Mouse (Mus musculus): ENCODE data around the gene Gm14214. TPM values are rescaled to one million over a fixed set of nuclear protein-coding genes. Genes with fewer than 3 reads are reported as not detected.

Gene Gm14214
- polyA plus RNA-seq, 1 experiment from 2014 or later = not detected

GRCm38 (mm10) chr2:154748383-154748782 lies 21.4 kb downstream of the Gm14214 start:
- no peak for DNase-seq (ENCODE audit: low spot score)
- Histone ChIP-seq H3K4me3 (ENCODE audit: low read depth, low read length) (no peak overlapping the region), H3K9me3 (ENCODE audit: control insufficient read depth, low read length) (no peaks in the 10 kb centered on the region), H3K4me1 (ENCODE audit: control insufficient read depth, insufficient read depth, low read length) (peaks cover 18% of the 10 kb centered on the region), H3K4me2 (ENCODE audit: low read depth, low read length) (no peak overlapping the region), H3K27ac (replicated peaks; ENCODE audit: low read depth, low read length) (no peak overlapping the region), H3K9ac (ENCODE audit: low read depth, low read length) (no peak overlapping the region), H3K27me3 (replicated peaks; ENCODE audit: control insufficient read depth, insufficient read depth, low read length) (no peaks in the 10 kb centered on the region), H3K36me3 (ENCODE audit: control insufficient read depth, insufficient read depth, low read length) (no peaks in the 10 kb centered on the region)
- no peak for ATAC-seq (ENCODE audit: low read depth)
- WGBS = 86% methylated on average over 2 of the region's 2 CpGs

DNA sequence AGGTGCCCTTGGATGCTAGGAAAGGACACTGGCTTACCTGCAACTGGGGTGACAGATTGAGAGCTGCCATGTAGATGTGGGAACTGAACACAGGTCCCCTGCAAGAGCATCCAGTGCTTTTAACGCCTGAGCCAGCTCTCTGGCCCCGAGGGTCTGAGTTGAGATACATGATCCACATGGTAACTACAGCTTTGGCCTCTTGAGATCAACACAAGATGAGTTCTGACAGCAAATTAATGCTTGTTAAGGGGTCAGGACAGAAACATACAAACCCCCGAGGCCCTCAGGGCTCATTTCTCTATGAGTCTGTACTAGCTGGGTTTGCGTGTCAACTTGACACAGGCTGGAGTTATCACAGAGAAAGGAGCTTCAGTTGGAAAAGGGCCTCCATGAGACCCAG lies 25.9 kb downstream of the Gm14214 start:
- H3K36me3 ChIP-seq (ENCODE audit: control insufficient read depth, insufficient read depth, low read length) = no peaks in the 10 kb centered on the region
- H3K4me1 ChIP-seq (ENCODE audit: control insufficient read depth, insufficient read depth, low read length) = peaks cover 7% of the 10 kb centered on the region
- DNase-seq (ENCODE audit: low spot score) (no peak), ATAC-seq (ENCODE audit: low read depth) (no peak)
- H3K27me3 ChIP-seq (replicated peaks; ENCODE audit: control insufficient read depth, insufficient read depth, low read length) = no peaks in the 10 kb centered on the region
- no peak overlapping the region for H3K9ac ChIP-seq (ENCODE audit: low read depth, low read length)
- H3K4me3 ChIP-seq (ENCODE audit: low read depth, low read length) = no peak overlapping the region
- H3K9me3 ChIP-seq (ENCODE audit: control insufficient read depth, low read length) = no peaks in the 10 kb centered on the region
- H3K27ac ChIP-seq (replicated peaks; ENCODE audit: low read depth, low read length) = no peak overlapping the region
- 28% methylated on average over 4 of the region's 4 CpGs for WGBS
- no peak overlapping the region for H3K4me2 ChIP-seq (ENCODE audit: low read depth, low read length)

GRCm38 (mm10) chr2:154742911-154743819 lies 26.7 kb downstream of the Gm14214 start:
- Histone ChIP-seq H3K9me3 (ENCODE audit: control insufficient read depth, low read length) (no peaks in the 10 kb centered on the region), H3K27me3 (replicated peaks; ENCODE audit: control insufficient read depth, insufficient read depth, low read length) (no peaks in the 10 kb centered on the region), H3K9ac (ENCODE audit: low read depth, low read length) (no peak overlapping the region), H3K4me3 (ENCODE audit: low read depth, low read length) (no peak overlapping the region), H3K4me1 (ENCODE audit: control insufficient read depth, insufficient read depth, low read length) (peaks cover 3% of the 10 kb centered on the region; the same call in 1 of the 2 replicates), H3K27ac (replicated peaks; ENCODE audit: low read depth, low read length) (no peak overlapping the region), H3K4me2 (ENCODE audit: low read depth, low read length) (no peak overlapping the region), H3K36me3 (ENCODE audit: control insufficient read depth, insufficient read depth, low read length) (no peaks in the 10 kb centered on the region)
- DNase-seq (ENCODE audit: low spot score) (no peak), ATAC-seq (ENCODE audit: low read depth) (no peak)
- 42% methylated on average over 10 of the region's 10 CpGs for WGBS

DNA sequence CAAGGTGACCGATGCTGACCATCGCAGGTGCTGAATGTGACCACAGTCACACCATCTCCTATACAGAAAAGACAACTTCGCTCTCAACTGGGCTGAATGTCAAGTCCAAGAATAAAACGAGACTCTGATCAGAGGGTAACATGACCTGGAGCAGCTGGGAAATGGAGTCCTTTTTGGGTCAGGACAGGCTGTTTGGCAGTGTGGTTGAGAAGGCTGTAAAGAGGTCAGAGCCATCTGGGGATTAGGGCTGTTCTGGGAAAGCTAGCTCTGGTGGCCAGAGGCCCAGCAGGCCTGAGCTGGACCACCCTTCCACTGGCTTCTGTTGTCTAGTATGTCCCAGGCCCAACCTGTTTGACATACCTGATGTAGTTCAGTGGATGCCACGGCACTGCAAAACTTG lies 31.2 kb downstream of the Gm14214 start:
- ATAC-seq (ENCODE audit: low read depth) (no peak), DNase-seq (ENCODE audit: low spot score) (no peak)
- no peaks in the 10 kb centered on the region for H3K4me1 ChIP-seq (ENCODE audit: control insufficient read depth, insufficient read depth, low read length)
- 82% methylated on average over 5 of the region's 5 CpGs for WGBS
- no peaks in the 10 kb centered on the region for H3K9me3 ChIP-seq (ENCODE audit: control insufficient read depth, low read length)
- H3K9ac ChIP-seq (ENCODE audit: low read depth, low read length) = no peak overlapping the region
- H3K4me2 ChIP-seq (ENCODE audit: low read depth, low read length) = no peak overlapping the region
- H3K27ac ChIP-seq (replicated peaks; ENCODE audit: low read depth, low read length) = no peak overlapping the region
- no peak overlapping the region for H3K4me3 ChIP-seq (ENCODE audit: low read depth, low read length)
- no peaks in the 10 kb centered on the region for H3K36me3 ChIP-seq (ENCODE audit: control insufficient read depth, insufficient read depth, low read length)
- H3K27me3 ChIP-seq (replicated peaks; ENCODE audit: control insufficient read depth, insufficient read depth, low read length) = no peaks in the 10 kb centered on the region

DNA sequence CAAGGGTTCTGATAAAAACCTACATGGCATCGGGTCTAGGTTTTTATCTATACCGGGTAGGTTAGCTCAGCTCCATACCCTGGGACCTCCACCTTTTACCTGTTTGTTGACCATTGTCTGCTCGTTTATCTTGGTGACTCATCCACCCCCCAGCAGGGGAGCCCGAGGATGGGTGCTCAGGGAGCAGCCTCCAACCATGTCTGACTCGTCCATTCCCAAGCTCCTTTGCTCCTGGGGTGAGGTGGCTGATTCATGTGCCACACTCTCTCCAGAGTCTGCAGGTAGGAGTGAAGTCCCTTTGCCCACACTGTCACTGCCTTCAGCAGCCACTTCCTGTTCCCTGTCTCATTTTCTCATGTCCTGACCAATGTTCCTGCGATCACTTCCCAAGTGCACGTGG lies 33.8 kb downstream of the Gm14214 start:
- ATAC-seq (ENCODE audit: low read depth) (no peak), DNase-seq (ENCODE audit: low spot score) (no peak)
- Histone ChIP-seq H3K27ac (replicated peaks; ENCODE audit: low read depth, low read length) (no peak overlapping the region), H3K9ac (ENCODE audit: low read depth, low read length) (no peak overlapping the region), H3K27me3 (replicated peaks; ENCODE audit: control insufficient read depth, insufficient read depth, low read length) (no peaks in the 10 kb centered on the region), H3K4me3 (ENCODE audit: low read depth, low read length) (no peak overlapping the region), H3K4me2 (ENCODE audit: low read depth, low read length) (no peak overlapping the region), H3K36me3 (ENCODE audit: control insufficient read depth, insufficient read depth, low read length) (no peaks in the 10 kb centered on the region), H3K4me1 (ENCODE audit: control insufficient read depth, insufficient read depth, low read length) (peaks cover 3% of the 10 kb centered on the region; the same call in 1 of the 2 replicates), H3K9me3 (ENCODE audit: control insufficient read depth, low read length) (no peaks in the 10 kb centered on the region)
- WGBS = 80% methylated on average over 7 of the region's 7 CpGs

DNA sequence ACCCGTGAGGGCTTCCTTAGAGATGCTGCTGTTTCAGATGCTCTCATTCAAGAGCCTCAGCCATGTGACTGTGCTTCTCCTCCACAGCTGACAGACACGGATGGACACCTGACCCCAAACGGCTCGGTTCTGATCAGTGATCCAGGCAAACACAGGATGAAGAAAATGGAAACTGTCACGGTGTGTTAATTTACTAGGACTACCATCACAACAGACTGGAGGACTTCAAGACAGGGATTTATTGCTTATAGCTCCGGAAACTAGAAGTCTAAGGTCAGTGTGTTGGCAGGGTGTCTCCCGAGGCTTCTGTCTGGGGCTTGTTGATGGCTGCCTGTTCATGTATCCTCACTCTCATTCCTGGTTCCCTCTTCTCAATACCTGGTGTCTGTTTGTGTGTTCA lies 34.4 kb downstream of the Gm14214 start:
- no peaks in the 10 kb centered on the region for H3K9me3 ChIP-seq (ENCODE audit: control insufficient read depth, low read length)
- H3K9ac ChIP-seq (ENCODE audit: low read depth, low read length) = no peak overlapping the region
- H3K27me3 ChIP-seq (replicated peaks; ENCODE audit: control insufficient read depth, insufficient read depth, low read length) = no peaks in the 10 kb centered on the region
- 61% methylated on average over 7 of the region's 7 CpGs for WGBS
- DNase-seq (ENCODE audit: low spot score) (no peak), ATAC-seq (ENCODE audit: low read depth) (no peak)
- no peaks in the 10 kb centered on the region for H3K36me3 ChIP-seq (ENCODE audit: control insufficient read depth, insufficient read depth, low read length)
- peaks cover 3% of the 10 kb centered on the region; the same call in 1 of the 2 replicates for H3K4me1 ChIP-seq (ENCODE audit: control insufficient read depth, insufficient read depth, low read length)
- H3K4me2 ChIP-seq (ENCODE audit: low read depth, low read length) = no peak overlapping the region
- H3K4me3 ChIP-seq (ENCODE audit: low read depth, low read length) = no peak overlapping the region
- no peak overlapping the region for H3K27ac ChIP-seq (replicated peaks; ENCODE audit: low read depth, low read length)

GRCm38 (mm10) chr2:154734977-154735376 lies 34.9 kb downstream of the Gm14214 start:
- 55% methylated on average over 9 of the region's 9 CpGs for WGBS
- H3K4me2 ChIP-seq (ENCODE audit: low read depth, low read length) = no peak overlapping the region
- DNase-seq (ENCODE audit: low spot score) (no peak), ATAC-seq (ENCODE audit: low read depth) (no peak)
- no peak overlapping the region for H3K27ac ChIP-seq (replicated peaks; ENCODE audit: low read depth, low read length)
- no peaks in the 10 kb centered on the region for H3K36me3 ChIP-seq (ENCODE audit: control insufficient read depth, insufficient read depth, low read length)
- H3K9me3 ChIP-seq (ENCODE audit: control insufficient read depth, low read length) = no peaks in the 10 kb centered on the region
- no peak overlapping the region for H3K4me3 ChIP-seq (ENCODE audit: low read depth, low read length)
- H3K4me1 ChIP-seq (ENCODE audit: control insufficient read depth, insufficient read depth, low read length) = peaks cover 3% of the 10 kb centered on the region; the same call in 1 of the 2 replicates
- H3K9ac ChIP-seq (ENCODE audit: low read depth, low read length) = no peak overlapping the region
- no peaks in the 10 kb centered on the region for H3K27me3 ChIP-seq (replicated peaks; ENCODE audit: control insufficient read depth, insufficient read depth, low read length)

GRCm38 (mm10) chr2:154732503-154733141 lies 37.2 kb downstream of the Gm14214 start:
- peaks cover 3% of the 10 kb centered on the region; the same call in 1 of the 2 replicates for H3K4me1 ChIP-seq (ENCODE audit: control insufficient read depth, insufficient read depth, low read length)
- no peak overlapping the region for H3K4me2 ChIP-seq (ENCODE audit: low read depth, low read length)
- DNase-seq (ENCODE audit: low spot score) (no peak), ATAC-seq (ENCODE audit: low read depth) (no peak)
- H3K9ac ChIP-seq (ENCODE audit: low read depth, low read length) = no peak overlapping the region
- no peaks in the 10 kb centered on the region for H3K27me3 ChIP-seq (replicated peaks; ENCODE audit: control insufficient read depth, insufficient read depth, low read length)
- H3K36me3 ChIP-seq (ENCODE audit: control insufficient read depth, insufficient read depth, low read length) = no peaks in the 10 kb centered on the region
- WGBS = 67% methylated on average over 9 of the region's 9 CpGs
- H3K4me3 ChIP-seq (ENCODE audit: low read depth, low read length) = no peak overlapping the region
- H3K27ac ChIP-seq (replicated peaks; ENCODE audit: low read depth, low read length) = no peak overlapping the region
- no peaks in the 10 kb centered on the region for H3K9me3 ChIP-seq (ENCODE audit: control insufficient read depth, low read length)

All from embryonic facial prominence, embryonic 14.5 days (tissue).